ENCODE assay signal across 34 mouse cellular contexts in genomic region chr7:95739779-95740178, GRCm38 (mm10).
"Had no signal": no experiment of that assay in that cellular context is flagged by ENCODE, and none has a peak within 500 bp of the region (broad histone marks: within the 10 kb centered on the region; RNA-seq: fewer than 3 reads in every experiment).

No protein-coding gene starts in this region.

- H3K27me3 ChIP-seq: heart, embryonic 12.5 days; heart, embryonic 13.5 days; heart, embryonic 15.5 days; hindbrain, embryonic 12.5 days; hindbrain, embryonic 13.5 days; hindbrain, embryonic 15.5 days; intestine, embryonic 15.5 days; kidney, embryonic 15.5 days had no signal

- DNase-seq: heart, postnatal 10 days; heart, postnatal 14 days; heart, postnatal 4 days; kidney, adult 11 months; kidney, adult 18-20 months; kidney, adult 2 months; kidney, adult 8-10 months; kidney, adult 9 months; kidney, postnatal 10 days; kidney, postnatal 14 days; kidney, postnatal 25 days; kidney, postnatal 36 days; kidney, postnatal 4 days; layer of hippocampus, adult 9-11 months; layer of hippocampus, postnatal 36 days had no signal

- H3K4me3 ChIP-seq: heart, embryonic 10.5 days; heart, embryonic 12.5 days; heart, embryonic 13.5 days; heart, embryonic 15.5 days; hindbrain, embryonic 10.5 days; hindbrain, embryonic 12.5 days; hindbrain, embryonic 13.5 days; hindbrain, embryonic 15.5 days; intestine, embryonic 15.5 days; kidney, embryonic 15.5 days; layer of hippocampus, adult 2 months had no signal

- H3K4me2 ChIP-seq: heart, embryonic 11.5 days; heart, embryonic 12.5 days; heart, embryonic 13.5 days; heart, embryonic 15.5 days; hindbrain, embryonic 12.5 days; hindbrain, embryonic 13.5 days; hindbrain, embryonic 14.5 days; hindbrain, embryonic 15.5 days; intestine, embryonic 15.5 days; kidney, embryonic 15.5 days had no signal

- H3K9me3 ChIP-seq: heart, embryonic 10.5 days; heart, embryonic 12.5 days; heart, embryonic 13.5 days; heart, embryonic 15.5 days; hindbrain, embryonic 10.5 days; hindbrain, embryonic 12.5 days; hindbrain, embryonic 13.5 days; hindbrain, embryonic 15.5 days; intestine, embryonic 15.5 days; kidney, embryonic 15.5 days had no signal

- H3K9ac ChIP-seq: heart, embryonic 12.5 days; heart, embryonic 13.5 days; heart, embryonic 15.5 days; hindbrain, embryonic 12.5 days; hindbrain, embryonic 13.5 days; hindbrain, embryonic 14.5 days; hindbrain, embryonic 15.5 days; intestine, embryonic 15.5 days; kidney, embryonic 15.5 days had no signal

- H3K36me3 ChIP-seq: heart, embryonic 10.5 days; heart, embryonic 12.5 days; heart, embryonic 13.5 days; heart, embryonic 15.5 days; hindbrain, embryonic 10.5 days; hindbrain, embryonic 12.5 days; hindbrain, embryonic 13.5 days; hindbrain, embryonic 15.5 days; intestine, embryonic 15.5 days; kidney, embryonic 15.5 days had no signal

- H3K27ac ChIP-seq: heart, embryonic 10.5 days; heart, embryonic 13.5 days; heart, embryonic 15.5 days; hindbrain, embryonic 10.5 days; hindbrain, embryonic 12.5 days; hindbrain, embryonic 13.5 days; hindbrain, embryonic 14.5 days; hindbrain, embryonic 15.5 days; hindbrain, postnatal 0 days; intestine, embryonic 15.5 days; kidney, embryonic 15.5 days; kidney, postnatal 0 days; layer of hippocampus, adult 2 months had no signal

- H3K4me1 ChIP-seq: heart, embryonic 10.5 days; heart, embryonic 12.5 days; heart, embryonic 15.5 days; hindbrain, embryonic 10.5 days; hindbrain, embryonic 12.5 days; hindbrain, embryonic 13.5 days; hindbrain, embryonic 15.5 days; intestine, embryonic 15.5 days; kidney, embryonic 15.5 days had no signal

- ATAC-seq: hindbrain, embryonic 16.5 days; hindbrain, postnatal 0 days; inflammation-experienced regulatory T-cells, adult 6 months; intestine, embryonic 15.5 days; intestine, embryonic 16.5 days; intestine, postnatal 0 days had no signal
